Mouse (Mus musculus) heart, postnatal 0 days (tissue): ENCODE results near the gene Lmf1.

Experiments used
- CTCF ChIP-seq: IDR thresholded peaks from 2 replicates; pipeline ENCODE4 v1.5.1; 2016; ENCODE audit warnings: antibody characterized with exemption, control low read depth, low read depth
- EP300 ChIP-seq: IDR thresholded peaks from 2 replicates; pipeline ENCODE4 v1.6.1; 2016; ENCODE audit warnings: antibody characterized with exemption, low read depth

DNA sequence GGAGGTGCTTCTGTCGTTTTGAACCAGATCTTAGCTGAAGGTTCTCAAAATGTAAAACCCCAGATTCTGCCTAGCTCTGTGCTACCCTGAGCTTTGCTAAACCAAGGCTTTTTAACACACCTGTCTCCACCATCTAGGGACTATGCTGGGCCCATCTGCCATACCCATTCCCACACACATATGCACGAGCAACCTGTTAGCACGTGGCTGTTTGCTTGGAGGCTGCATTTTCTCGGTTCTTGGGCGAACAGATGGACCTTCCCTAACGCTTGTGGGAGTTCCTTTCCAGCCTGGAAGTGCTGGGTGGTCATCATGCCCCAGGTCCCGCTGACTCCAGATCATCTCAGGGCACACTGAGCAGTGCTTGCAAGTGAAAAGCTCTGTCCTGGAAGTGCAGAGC is 46.4 kb downstream of the Lmf1 start:
- TF ChIP-seq CTCF: no peak
- TF ChIP-seq EP300: no peak
